Mouse (Mus musculus): ENCODE data around the gene 2410137M14Rik.

DNA sequence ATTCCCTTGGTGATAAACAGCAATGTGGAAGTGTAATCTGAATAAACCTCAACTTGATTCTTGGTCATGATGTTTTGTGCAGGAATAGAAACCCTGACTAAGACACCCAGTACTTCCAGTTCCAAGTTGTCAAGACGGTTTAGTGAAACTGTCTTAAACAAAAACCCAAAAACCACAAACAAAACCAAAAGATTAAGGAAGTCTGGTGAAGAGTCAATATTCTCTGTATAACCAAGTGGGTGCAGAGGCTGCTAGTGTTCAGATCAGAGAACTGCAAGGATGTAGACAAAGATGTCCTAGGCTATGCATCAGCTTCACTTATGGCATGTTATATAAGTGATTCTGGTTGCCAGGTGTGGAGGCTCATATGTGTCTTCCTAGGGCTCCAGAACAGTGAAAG is 14.2 kb downstream of the 2410137M14Rik start:
- TF ChIP-seq CTCF (IDR thresholded peaks at IDR 0.05; ENCODE audit: low read depth) (no peak), EP300 (optimal IDR thresholded peaks at IDR 0.05) (no peak)

Measured in stomach, postnatal 0 days (tissue).